Mouse (Mus musculus) lung, embryonic 14.5 days (tissue): ENCODE results near the gene Igsf21. TPM values are rescaled to one million over a fixed set of nuclear protein-coding genes. Genes with fewer than 3 reads are reported as not detected.

Experiments used
- ATAC-seq: fragments of 200-750 bp; cut with Nextera tagmentation; 2 replicates; pipeline ENCODE4 v1.8.0; 2017; ENCODE audit warnings: mild to moderate bottlenecking, moderate TSS enrichment, moderate library complexity; ENCODE audit not compliant: insufficient read depth
- DNase-seq: peaks from one replicate; pipeline ENCODE4 v3.0.0-alpha.2; 2015
- H3K27ac ChIP-seq: fragments of 300-500 bp; sonication (generic); 2 replicates; pipeline ENCODE4 v1.5.1; 2014; ENCODE audit warnings: low read depth, mild to moderate bottlenecking, moderate library complexity
- H3K27me3 ChIP-seq: fragments of 300-500 bp; sonication (generic); 2 replicates; pipeline ENCODE4 v1.6.1; 2014; ENCODE audit warnings: low read length, control low read depth; ENCODE audit not compliant: insufficient read depth
- H3K36me3 ChIP-seq: fragments of 300-500 bp; sonication (generic); 2 replicates; pipeline ENCODE4 v1.6.1; 2014; ENCODE audit warnings: control low read depth; ENCODE audit not compliant: insufficient read depth
- H3K4me1 ChIP-seq: fragments of 300-500 bp; sonication (generic); 2 replicates; pipeline ENCODE4 v1.6.1; 2014; ENCODE audit warnings: antibody characterized with exemption, control low read depth; ENCODE audit not compliant: insufficient read depth
- H3K4me2 ChIP-seq: fragments of 300-500 bp; sonication (generic); 2 replicates; pipeline ENCODE4 v1.6.1; 2014; ENCODE audit warnings: mild to moderate bottlenecking
- H3K4me3 ChIP-seq: fragments of 300-500 bp; sonication (generic); 2 replicates; pipeline ENCODE4 v1.5.1; 2014; ENCODE audit warnings: low read depth, low read length
- H3K9ac ChIP-seq: fragments of 300-500 bp; sonication (generic); 2 replicates; pipeline ENCODE4 v1.6.1; 2014
- H3K9me3 ChIP-seq: fragments of 300-500 bp; sonication (generic); 2 replicates; pipeline ENCODE4 v1.6.1; 2016; ENCODE audit warnings: low read depth, low read length, control low read depth
- CTCF ChIP-seq: IDR thresholded peaks from 2 replicates; pipeline ENCODE4 v1.5.1; 2016; ENCODE audit warnings: antibody characterized with exemption, low read depth
- WGBS: fragments of 180-500 bp; shearing (Covaris S2); extraction: QIAGEN DNeasy Blood & Tissue Kit; methylation state at CpG from one replicate; pipeline ENCODE4 v1.1.7; 2014; 5-methylcytosine and 5-hydroxymethylcytosine counted together
- polyA plus RNA-seq: library from polyadenylated mRNA; unstranded; fragments of >200 nt; fragmentation: Nextera tagmentation; extraction: Ambion mirVana; gene quantifications from 2 replicates; pipeline ENCODE4 v1.2.1, GENCODE M21; 2014

Igsf21 gene
- polyA plus RNA-seq, 1 experiment from 2014 or later = not detected

- 9% methylated on average over 12 of the region's 12 CpGs for WGBS
- Histone ChIP-seq H3K4me2 (peak overlapping the region; percentile 53), H3K4me1 (no peaks in the 10 kb centered on the region), H3K9me3 (no peaks in the 10 kb centered on the region), H3K36me3 (no peaks in the 10 kb centered on the region), H3K27me3 (peaks cover 24% of the 10 kb centered on the region; the same call in 1 of the 2 replicates), H3K27ac (no peak overlapping the region), H3K9ac (no peak overlapping the region), H3K4me3 (0 out of 2 replicates have a peak overlapping the region, but pooled peaks have one; percentile 8)
- TF ChIP-seq CTCF = no peak
- ATAC-seq = peak; percentile 87
- peak; percentile 51 for DNase-seq
These were observed 242.4 kb downstream of the Igsf21 start for GRCm38 (mm10) chr4:140004170-140004569.

GRCm38 (mm10) chr4:140002069-140002468, 244.5 kb downstream of the Igsf21 start:
- H3K4me3 ChIP-seq = no peak overlapping the region
- no peak overlapping the region for H3K27ac ChIP-seq
- ATAC-seq (no peak), DNase-seq (no peak)
- no peak for TF ChIP-seq CTCF
- H3K9me3 ChIP-seq = no peaks in the 10 kb centered on the region; the same call in 1 of the 2 replicates
- no peaks in the 10 kb centered on the region for H3K4me1 ChIP-seq
- no peak overlapping the region for H3K9ac ChIP-seq
- no peaks in the 10 kb centered on the region for H3K36me3 ChIP-seq
- H3K27me3 ChIP-seq = peaks cover 24% of the 10 kb centered on the region; the same call in 1 of the 2 replicates
- WGBS = 17% methylated on average over 12 of the region's 12 CpGs
- H3K4me2 ChIP-seq = no peak overlapping the region

GRCm38 (mm10) chr4:140000911-140001310, 245.7 kb downstream of the Igsf21 start:
- H3K4me2 ChIP-seq = no peak overlapping the region
- H3K9me3 ChIP-seq = no peaks in the 10 kb centered on the region; the same call in 1 of the 2 replicates
- H3K4me3 ChIP-seq = no peak overlapping the region
- no peak overlapping the region for H3K9ac ChIP-seq
- 72% methylated on average over 5 of the region's 5 CpGs for WGBS
- no peaks in the 10 kb centered on the region for H3K36me3 ChIP-seq
- H3K27me3 ChIP-seq = peaks cover 24% of the 10 kb centered on the region; the same call in 1 of the 2 replicates
- no peak overlapping the region for H3K27ac ChIP-seq
- H3K4me1 ChIP-seq = no peaks in the 10 kb centered on the region
- DNase-seq (no peak), ATAC-seq (no peak)
- TF ChIP-seq CTCF = no peak

- ATAC-seq (no peak), DNase-seq (no peak)
- no peaks in the 10 kb centered on the region for H3K4me1 ChIP-seq
- peaks cover 12% of the 10 kb centered on the region; the same call in 1 of the 2 replicates for H3K27me3 ChIP-seq
- no peak overlapping the region for H3K9ac ChIP-seq
- no peak overlapping the region for H3K4me3 ChIP-seq
- no peak overlapping the region for H3K4me2 ChIP-seq
- no peaks in the 10 kb centered on the region for H3K36me3 ChIP-seq
- no peak for TF ChIP-seq CTCF
- H3K27ac ChIP-seq = no peak overlapping the region
- no peaks in the 10 kb centered on the region; the same call in 1 of the 2 replicates for H3K9me3 ChIP-seq
- 66% methylated on average over 7 of the region's 7 CpGs for WGBS
These were observed 247.6 kb downstream of the Igsf21 start for GRCm38 (mm10) chr4:139999033-139999432.

GRCm38 (mm10) chr4:139995659-139996058, 250.9 kb downstream of the Igsf21 start:
- Histone ChIP-seq H3K4me1 (no peaks in the 10 kb centered on the region), H3K9ac (no peak overlapping the region), H3K9me3 (no peaks in the 10 kb centered on the region; the same call in 1 of the 2 replicates), H3K27ac (no peak overlapping the region), H3K4me3 (no peak overlapping the region), H3K4me2 (no peak overlapping the region), H3K27me3 (no peaks in the 10 kb centered on the region), H3K36me3 (no peaks in the 10 kb centered on the region)
- no peak for TF ChIP-seq CTCF
- 44% methylated on average over 8 of the region's 8 CpGs for WGBS
- DNase-seq = no peak
- ATAC-seq = no peak

- 16% methylated on average over 8 of the region's 16 CpGs for WGBS
- no peak overlapping the region for H3K4me3 ChIP-seq
- no peak for ATAC-seq
- no peak overlapping the region for H3K27ac ChIP-seq
- peak overlapping the region; percentile 23; the same call in 1 of the 2 replicates for H3K4me2 ChIP-seq
- no peaks in the 10 kb centered on the region for H3K4me1 ChIP-seq
- no peaks in the 10 kb centered on the region for H3K27me3 ChIP-seq
- no peaks in the 10 kb centered on the region for H3K36me3 ChIP-seq
- no peaks in the 10 kb centered on the region; the same call in 1 of the 2 replicates for H3K9me3 ChIP-seq
- TF ChIP-seq CTCF = no peak
- peak; percentile 38 for DNase-seq
- no peak overlapping the region for H3K9ac ChIP-seq
These were observed 253.4 kb downstream of the Igsf21 start for GRCm38 (mm10) chr4:139993111-139993755.

- 38% methylated on average over 7 of the region's 7 CpGs for WGBS
These were observed 259.7 kb downstream of the Igsf21 start for GRCm38 (mm10) chr4:139986913-139987312.

More at GRCm38 (mm10) chr4:139986913-139987312, 259.7 kb downstream of the Igsf21 start:
- Histone ChIP-seq H3K4me2 (no peak overlapping the region), H3K9me3 (no peaks in the 10 kb centered on the region), H3K27ac (no peak overlapping the region), H3K9ac (no peak overlapping the region), H3K36me3 (no peaks in the 10 kb centered on the region), H3K27me3 (no peaks in the 10 kb centered on the region), H3K4me3 (no peak overlapping the region), H3K4me1 (no peaks in the 10 kb centered on the region)
- DNase-seq (no peak), ATAC-seq (no peak)
- TF ChIP-seq CTCF = no peak
